11 mouse cellular contexts compared by ENCODE assay signal in the genomic region with DNA sequence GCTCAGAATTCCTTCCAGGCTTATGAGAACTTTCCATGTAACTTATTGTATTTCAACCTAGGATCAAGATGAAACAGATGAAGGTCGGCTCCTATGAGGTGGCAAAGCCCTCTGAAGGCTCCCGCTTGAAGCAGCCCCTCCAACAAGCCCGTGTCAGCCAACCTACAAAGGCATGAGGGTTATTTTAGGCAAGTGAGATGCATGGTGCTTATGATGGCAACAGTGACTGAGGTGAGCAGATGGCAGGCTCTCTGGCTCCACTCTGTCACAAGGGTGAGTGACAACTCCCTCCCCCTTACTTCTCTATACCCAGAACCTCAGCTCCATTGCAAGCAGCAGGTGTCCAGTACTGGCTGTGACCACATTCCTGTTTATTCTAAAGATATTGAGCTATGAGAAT. TPM values are rescaled to one million over a fixed set of nuclear protein-coding genes. Genes with fewer than 3 reads are reported as not detected.
A peak's percentile ranks its signal among the peaks of the same experiment; 100 is the strongest.
DNase-seq lines count a peak whose midpoint lies in the region; ATAC-seq and TF ChIP-seq lines count a peak whose summit lies in the region.
"Had no signal": no experiment of that assay in that cellular context is flagged by ENCODE, and none has a peak within 500 bp of the region (broad histone marks: within the 10 kb centered on the region; RNA-seq: fewer than 3 reads in every experiment).

No protein-coding gene starts in this region.

- no peak for TF ChIP-seq CTCF in brain, embryonic 14.5 days (IDR thresholded peaks at IDR 0.05; ENCODE audit: borderline replicate concordance, extremely low read depth, insufficient read depth, insufficient read length)

- no peak for ATAC-seq in inflammation-experienced regulatory T-cells, adult 6 months
- ATAC-seq: liver, postnatal 0 days had no signal

- DNase-seq in heart, adult 18-20 months = peak; percentile 19 to 32
- no peak for DNase-seq in heart, postnatal 25 days (ENCODE audit: low spot score)
- DNase-seq in brain, embryonic 14.5 days (ENCODE audit: low read depth) = peak; percentile 5
- DNase-seq in cerebellum, postnatal 36 days = peak; percentile 43 to 44
- DNase-seq in heart, postnatal 4 days = peak; percentile 20
- DNase-seq in adipocyte (ENCODE audit: low spot score) = no peak
- DNase-seq in left cerebral cortex, adult 11 months (ENCODE audit: low spot score) = no peak
- DNase-seq: adrenal gland, adult 2 months; kidney, adult 18-20 months; liver, postnatal 0 days had no signal

- TF ChIP-seq POLR2A in brain, embryonic 14.5 days (IDR thresholded peaks at IDR 0.05; ENCODE audit: borderline replicate concordance, extremely low read depth, insufficient read depth, insufficient read length, poor library complexity, severe bottlenecking) = no peak

- intact Hi-C loops in heart, postnatal 25 days (cut with DNase I) = no loop called here

RNA-seq across cellular contexts. Expression of a gene that starts 56.3 kb away (rescaled TPM):
- 10 to 100 TPM; 10.9 to 11.5 TPM for total RNA-seq in heart, adult 18-20 months (2021)
- 10 to 100 TPM in 1 of 2 experiments, 1 to 10 TPM in 1; 5.7 to 13.6 TPM for total RNA-seq in heart, postnatal 25 days (2021)
- polyA plus RNA-seq in brain, embryonic 14.5 days (2012; rRNA removed) = 8.6 and 8.7 TPM in 2 replicates
- total RNA-seq in heart, postnatal 4 days (2021) = 10 to 100 TPM; 10.9 to 14.0 TPM
- 10 to 100 TPM; 23.5 to 36.6 (median 25.0) TPM for polyA plus RNA-seq in inflammation-experienced regulatory T-cells, adult 6 months (2017; shearing (Covaris generic))

RNA-seq across cellular contexts. Expression of a gene that starts 56.5 kb away (rescaled TPM):
- 10 to 100 TPM in 1 of 2 experiments, 1 to 10 TPM in 1; 7.8 to 13.2 TPM for total RNA-seq in heart, adult 18-20 months (2021)
- total RNA-seq in heart, postnatal 25 days (2021) = 10 to 100 TPM in 1 of 2 experiments, 1 to 10 TPM in 1; 9.1 to 10.4 TPM
- polyA plus RNA-seq in brain, embryonic 14.5 days (2012; rRNA removed) = 22.0 and 25.2 TPM in 2 replicates
- 10 to 100 TPM; 13.0 to 14.7 TPM for total RNA-seq in heart, postnatal 4 days (2021)
- 10 to 100 TPM; 20.3 to 28.6 (median 24.2) TPM for polyA plus RNA-seq in inflammation-experienced regulatory T-cells, adult 6 months (2017; shearing (Covaris generic))

RNA-seq across cellular contexts. Expression of a gene that starts 56.7 kb away (rescaled TPM):
- total RNA-seq in heart, adult 18-20 months (2021) = 1 to 10 TPM in 1 of 2 experiments, not detected in 1; 2.1 TPM
- 1 to 10 TPM in 1 of 2 experiments, under 1 TPM in 1; 0.47 to 1.5 TPM for total RNA-seq in heart, postnatal 25 days (2021)
- polyA plus RNA-seq in brain, embryonic 14.5 days (2012; rRNA removed) = not detected in 2 replicates
- total RNA-seq in heart, postnatal 4 days (2021) = 1 to 10 TPM in 1 of 2 experiments, not detected in 1; 2.8 TPM
- 1 to 10 TPM in 1 of 3 experiments, not detected in 2; 1.5 TPM for polyA plus RNA-seq in inflammation-experienced regulatory T-cells, adult 6 months (2017; shearing (Covaris generic))
- polyA plus RNA-seq: adrenal gland, adult 2 months had no signal

Comparison
In these comparisons a context has a peak if more than half of its experiments do, and no peak if none do; other contexts are left out.
1. DNase-seq: peak in heart, adult 18-20 months (2 of 2), brain, embryonic 14.5 days (single experiment), cerebellum, postnatal 36 days (2 of 2) and heart, postnatal 4 days (single experiment); none in heart, postnatal 25 days (single experiment), adipocyte (single experiment) and left cerebral cortex, adult 11 months (single experiment).